In the genomic region with DNA sequence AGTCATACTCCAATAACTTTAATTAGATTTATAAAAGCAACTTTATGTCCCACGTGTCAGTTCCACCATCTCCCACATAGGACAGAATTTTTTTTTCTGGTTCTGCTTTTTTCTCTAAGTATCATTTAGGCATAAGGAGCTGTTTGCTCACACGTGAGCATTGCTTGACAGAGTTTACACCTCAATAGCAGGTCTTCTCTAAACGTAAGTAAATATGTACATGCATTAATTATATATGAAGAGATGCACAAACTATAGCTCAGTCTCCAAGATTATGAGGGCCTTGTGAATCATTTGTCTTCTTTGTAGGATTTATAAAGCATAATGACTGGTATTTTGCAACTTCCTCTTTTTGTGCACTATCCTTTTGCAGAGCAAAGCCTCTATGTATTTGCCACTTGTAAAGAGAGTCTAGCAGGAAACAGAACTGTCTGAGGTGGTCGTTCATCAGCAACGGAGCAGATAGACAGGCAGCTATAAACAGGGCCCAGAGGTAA, we compare ENCODE assay signal across 8 mouse cellular contexts. TPM values are rescaled to one million over a fixed set of nuclear protein-coding genes. Genes with fewer than 3 reads are reported as not detected.
DNase-seq lines count a peak whose midpoint lies in the region; ATAC-seq and TF ChIP-seq lines count a peak whose summit lies in the region.

A gene (plus strand): TSS at position 150 of the 497 bp plus-strand sequence.

- no peak within 1 kb of the TSS for H3K4me2 ChIP-seq in embryonic facial prominence, embryonic 12.5 days (replicated peaks)
- peak within 1 kb of the TSS; percentile 7; the same call in 1 of the 2 replicates for H3K4me2 ChIP-seq in heart, embryonic 13.5 days
- no peak within 1 kb of the TSS for H3K4me2 ChIP-seq in midbrain, embryonic 15.5 days

- TF ChIP-seq POLR2A in testis, adult 2 months (IDR thresholded peaks at IDR 0.05; ENCODE audit: control insufficient read depth, low read depth, low read length), result no peak

- H3K9me3 ChIP-seq in embryonic facial prominence, embryonic 12.5 days, result no peaks in the 10 kb centered on the region
- H3K9me3 ChIP-seq in heart, embryonic 13.5 days, result no peaks in the 10 kb centered on the region
- H3K9me3 ChIP-seq in midbrain, embryonic 15.5 days, result no peaks in the 10 kb centered on the region

- H3K4me1 ChIP-seq in testis, adult 2 months (ENCODE audit: control insufficient read depth, insufficient read depth, low read length), result no peaks in the 10 kb centered on the region
- H3K4me1 ChIP-seq in embryonic facial prominence, embryonic 12.5 days, result no peaks in the 10 kb centered on the region
- H3K4me1 ChIP-seq in heart, embryonic 13.5 days, result no peaks in the 10 kb centered on the region
- no peaks in the 10 kb centered on the region for H3K4me1 ChIP-seq in midbrain, embryonic 15.5 days

- H3K9ac ChIP-seq in embryonic facial prominence, embryonic 12.5 days, result no peak within 1 kb of the TSS
- no peak within 1 kb of the TSS for H3K9ac ChIP-seq in heart, embryonic 13.5 days
- no peak within 1 kb of the TSS for H3K9ac ChIP-seq in midbrain, embryonic 15.5 days

- ATAC-seq in embryonic facial prominence, embryonic 12.5 days (ENCODE audit: insufficient number of reproducible peaks, insufficient read depth, low FRiP score, low TSS enrichment), result no peak
- ATAC-seq in heart, embryonic 13.5 days (ENCODE audit: extremely low read depth, insufficient number of reproducible peaks, low FRiP score, low TSS enrichment), result no peak
- no peak for ATAC-seq in midbrain, embryonic 15.5 days (replicated peaks)

- DNase-seq in testis, postnatal 14 days (ENCODE audit: low spot score), result no peak
- no peak for DNase-seq in left cerebral cortex, postnatal 10 days (ENCODE audit: extremely low spot score in 1 of 2, low spot score in 2 of 2)
- DNase-seq in adipocyte (ENCODE audit: low spot score), result no peak
- DNase-seq in frontal cortex, postnatal 25 days (ENCODE audit: low spot score in 2 of 2), result no peak

- 72% methylated on average over 5 of the region's 5 CpGs for WGBS in embryonic facial prominence, embryonic 12.5 days
- WGBS in heart, embryonic 13.5 days, result 60% methylated on average over 5 of the region's 5 CpGs
- WGBS in midbrain, embryonic 15.5 days, result 73% methylated on average over 5 of the region's 5 CpGs

- no peaks in the 10 kb centered on the region for H3K36me3 ChIP-seq in testis, adult 2 months (ENCODE audit: control insufficient read depth, insufficient read depth, low read length)
- no peaks in the 10 kb centered on the region for H3K36me3 ChIP-seq in embryonic facial prominence, embryonic 12.5 days
- H3K36me3 ChIP-seq in heart, embryonic 13.5 days, result no peaks in the 10 kb centered on the region
- no peaks in the 10 kb centered on the region for H3K36me3 ChIP-seq in midbrain, embryonic 15.5 days (replicated peaks)

- no peak for TF ChIP-seq CTCF in testis, adult 2 months (IDR thresholded peaks at IDR 0.05; ENCODE audit: control insufficient read depth, insufficient read depth, insufficient replicate concordance, low read depth, low read length)

- H3K4me3 ChIP-seq in testis, adult 2 months (ENCODE audit: control insufficient read depth, low read depth, low read length), result no peak within 1 kb of the TSS
- H3K4me3 ChIP-seq in embryonic facial prominence, embryonic 12.5 days, result no peak within 1 kb of the TSS
- H3K4me3 ChIP-seq in heart, embryonic 13.5 days, result no peak within 1 kb of the TSS
- no peak within 1 kb of the TSS for H3K4me3 ChIP-seq in midbrain, embryonic 15.5 days

- H3K27me3 ChIP-seq in testis, adult 2 months (ENCODE audit: control insufficient read depth, insufficient read depth, low read length), result no peaks in the 10 kb centered on the region
- no peaks in the 10 kb centered on the region for H3K27me3 ChIP-seq in embryonic facial prominence, embryonic 12.5 days
- no peaks in the 10 kb centered on the region for H3K27me3 ChIP-seq in heart, embryonic 13.5 days (replicated peaks)
- H3K27me3 ChIP-seq in midbrain, embryonic 15.5 days (replicated peaks), result no peaks in the 10 kb centered on the region

- intact Hi-C loops in left cerebral cortex, postnatal 10 days (cut with DNase I), result no loop called here

- no peak within 1 kb of the TSS for H3K27ac ChIP-seq in testis, adult 2 months (ENCODE audit: control insufficient read depth, insufficient read depth, low read depth, low read length)
- no peak within 1 kb of the TSS for H3K27ac ChIP-seq in embryonic facial prominence, embryonic 12.5 days
- H3K27ac ChIP-seq in heart, embryonic 13.5 days (replicated peaks), result no peak within 1 kb of the TSS
- H3K27ac ChIP-seq in midbrain, embryonic 15.5 days, result no peak within 1 kb of the TSS

RNA-seq across cellular contexts. Expression of the gene that starts here (rescaled TPM):
- 10.1 and 13.2 TPM in 2 replicates for polyA plus RNA-seq in testis, adult 2 months (2012; rRNA removed)
- polyA plus RNA-seq in embryonic facial prominence, embryonic 12.5 days (2016; fragmentation: Nextera tagmentation; extraction: Ambion mirVana), result 63.7 and 74.3 TPM in 2 replicates
- 60.3 and 66.0 TPM in 2 replicates for polyA plus RNA-seq in heart, embryonic 13.5 days (2015; fragmentation: Nextera tagmentation; extraction: Ambion mirVana)
- total RNA-seq in left cerebral cortex, postnatal 10 days (2021), result 10 to 100 TPM; 86.1 to 96.2 TPM
- 46.6 and 48.4 TPM in 2 replicates for polyA plus RNA-seq in midbrain, embryonic 15.5 days (2015; fragmentation: Nextera tagmentation; extraction: Ambion mirVana)
